Mouse (Mus musculus) MEL (cell line): Measurements from ENCODE around the gene Mettl3. TPM values are rescaled to one million over a fixed set of nuclear protein-coding genes. Genes with fewer than 3 reads are reported as not detected.

Experiments
- DNase-seq: peaks from one replicate; pipeline ENCODE4 v3.0.0; 2011; ENCODE audit warnings: low read depth, low spot score
- H3K27ac ChIP-seq: 2 replicates; pipeline ENCODE4 v1.5.1; 2012; ENCODE audit warnings: low read depth, mild to moderate bottlenecking, control low read depth, low read length, moderate library complexity; ENCODE audit not compliant: control insufficient read depth
- H3K27me3 ChIP-seq, 2 experiments: fragments of 150-350 bp in 1 of 2; sonication (generic) in 1 of 2; 2 replicates each; pipeline ENCODE4 v1.6.1; 2012; ENCODE audit warnings: low read length in 2 of 2, mild to moderate bottlenecking in 2 of 2, improper control_type of control experiment in 1 of 2, moderate library complexity in 1 of 2; ENCODE audit not compliant: insufficient read depth in 2 of 2, control insufficient read depth in 1 of 2
- H3K36me3 ChIP-seq, 2 experiments: 2 replicates each; pipeline ENCODE4 v1.6.1; 2012 to 2014; ENCODE audit warnings: low read length in 2 of 2, improper control_type of control experiment in 1 of 2, inconsistent platforms in 1 of 2, mild to moderate bottlenecking in 1 of 2; ENCODE audit not compliant: insufficient read depth in 2 of 2, control insufficient read depth in 1 of 2
- H3K4me1 ChIP-seq, 2 experiments: fragments of 150-350 bp in 1 of 2; sonication (generic) in 1 of 2; 2 replicates each; pipeline ENCODE4 v1.6.1; 2012; ENCODE audit warnings: low read length in 2 of 2, improper control_type of control experiment in 1 of 2, mild to moderate bottlenecking in 1 of 2; ENCODE audit not compliant: insufficient read depth in 2 of 2, control insufficient read depth in 1 of 2
- H3K4me3 ChIP-seq, 2 experiments: fragments of 150-350 bp in 1 of 2; sonication (generic) in 1 of 2; 2 replicates each; pipeline ENCODE4 v1.5.1; 2012; ENCODE audit warnings: low read depth in 2 of 2, low read length in 2 of 2, mild to moderate bottlenecking in 2 of 2, moderate library complexity in 2 of 2, control low read depth in 1 of 2, improper control_type of control experiment in 1 of 2; ENCODE audit not compliant: control insufficient read depth in 1 of 2, insufficient read depth in 1 of 2
- H3K79me2 ChIP-seq: 2 replicates; pipeline ENCODE4 v1.6.1; 2012; ENCODE audit warnings: mild to moderate bottlenecking, low read length, moderate library complexity; ENCODE audit not compliant: control insufficient read depth, poor library complexity, insufficient read depth
- H3K9ac ChIP-seq: 2 replicates; pipeline ENCODE4 v1.6.1; 2012; ENCODE audit warnings: low read depth, mild to moderate bottlenecking, control low read depth, low read length, moderate library complexity; ENCODE audit not compliant: control insufficient read depth, poor library complexity, severe bottlenecking
- H3K9me3 ChIP-seq: fragments of 150-350 bp; sonication (generic); replicated peaks from 2 replicates; pipeline ENCODE4 v1.6.1; 2012; ENCODE audit warnings: mild to moderate bottlenecking, low read length, improper control_type of control experiment, moderate library complexity; ENCODE audit not compliant: insufficient read depth
- BHLHE40 ChIP-seq: IDR thresholded peaks from 2 replicates; pipeline ENCODE4 v1.6.1; 2012; ENCODE audit warnings: low read depth, mild to moderate bottlenecking, inconsistent platforms, low read length, improper control_type of control experiment, borderline replicate concordance
- CHD2 ChIP-seq: IDR thresholded peaks from 2 replicates; pipeline ENCODE4 v1.6.1; 2011; ENCODE audit warnings: low read length, improper control_type of control experiment
- CTCF ChIP-seq, 3 experiments: IDR thresholded peaks in 2 of 3; conservative IDR thresholded peaks in 1 of 3; 2 replicates each; pipeline ENCODE4 v1.5.1; 2011 to 2012; ENCODE audit warnings: low read length in 3 of 3, low read depth in 2 of 3, mild to moderate bottlenecking in 2 of 3, improper control_type of control experiment in 1 of 3, inconsistent platforms in 1 of 3, mixed read lengths in 1 of 3, moderate library complexity in 1 of 3; ENCODE audit not compliant: control insufficient read depth in 1 of 3, insufficient read depth in 1 of 3, poor library complexity in 1 of 3, severe bottlenecking in 1 of 3
- E2F4 ChIP-seq: IDR thresholded peaks from 2 replicates; pipeline ENCODE4 v1.6.1; 2011; ENCODE audit warnings: low read depth, low read length, improper control_type of control experiment, borderline replicate concordance
- ELF1 ChIP-seq: IDR thresholded peaks from 2 replicates; pipeline ENCODE4 v1.6.1; 2014; ENCODE audit warnings: low read depth, mild to moderate bottlenecking, inconsistent platforms, low read length, improper control_type of control experiment, moderate library complexity
- EP300 ChIP-seq, 2 experiments: IDR thresholded peaks; 2 replicates each; pipeline ENCODE4 v1.6.1; 2011; ENCODE audit warnings: improper control_type of control experiment in 2 of 2, low read length in 2 of 2, low read depth in 1 of 2, mild to moderate bottlenecking in 1 of 2
- GABPA ChIP-seq: IDR thresholded peaks from 2 replicates; pipeline ENCODE4 v1.6.1; 2012; ENCODE audit warnings: low read depth, mild to moderate bottlenecking, inconsistent platforms, low read length, improper control_type of control experiment, moderate library complexity
- HCFC1 ChIP-seq: IDR thresholded peaks from 2 replicates; pipeline ENCODE4 v1.6.1; 2012; ENCODE audit warnings: low read depth, mild to moderate bottlenecking, inconsistent platforms, low read length, improper control_type of control experiment, moderate library complexity
- JUND ChIP-seq: IDR thresholded peaks from 2 replicates; pipeline ENCODE4 v1.6.1; 2011; ENCODE audit warnings: low read depth, mild to moderate bottlenecking, improper control_type of control experiment, low read length
- KAT2A ChIP-seq: conservative IDR thresholded peaks from 2 replicates; pipeline ENCODE4 v1.6.1; 2012; ENCODE audit warnings: low read depth, low read length, improper control_type of control experiment, inconsistent platforms
- MAX ChIP-seq: IDR thresholded peaks from 2 replicates; pipeline ENCODE4 v1.6.1; 2011; ENCODE audit warnings: low read length, improper control_type of control experiment
- MAZ ChIP-seq: IDR thresholded peaks from 2 replicates; pipeline ENCODE4 v1.6.1; 2012; ENCODE audit warnings: low read depth, mild to moderate bottlenecking, inconsistent platforms, low read length, improper control_type of control experiment
- MXI1 ChIP-seq: IDR thresholded peaks from 2 replicates; pipeline ENCODE4 v1.6.1; 2011; ENCODE audit warnings: mild to moderate bottlenecking, low read depth, low read length, improper control_type of control experiment
- MYC ChIP-seq: IDR thresholded peaks from 2 replicates; pipeline ENCODE4 v1.6.1; 2011; ENCODE audit warnings: low read depth, mild to moderate bottlenecking, low read length, improper control_type of control experiment, moderate library complexity
- NELFE ChIP-seq: IDR thresholded peaks from 2 replicates; pipeline ENCODE4 v1.6.1; 2011; ENCODE audit warnings: low read depth, low read length, improper control_type of control experiment
- NRF1 ChIP-seq: IDR thresholded peaks from 2 replicates; pipeline ENCODE4 v1.6.1; 2014; ENCODE audit warnings: low read depth, mild to moderate bottlenecking, inconsistent platforms, low read length, improper control_type of control experiment, moderate library complexity; ENCODE audit not compliant: poor library complexity, insufficient read depth, severe bottlenecking
- POLR2A ChIP-seq, 2 experiments: IDR thresholded peaks; 2 replicates each; pipeline ENCODE4 v1.6.1; 2011 to 2012; ENCODE audit warnings: low read length in 2 of 2, mild to moderate bottlenecking in 2 of 2, control low read depth in 1 of 2, improper control_type of control experiment in 1 of 2, low read depth in 1 of 2, moderate library complexity in 1 of 2; ENCODE audit not compliant: control insufficient read depth in 1 of 2, insufficient read depth in 1 of 2, poor library complexity in 1 of 2
- POLR2AphosphoS5 ChIP-seq: IDR thresholded peaks from 2 replicates; pipeline ENCODE4 v1.6.1; 2012; ENCODE audit warnings: low read depth, borderline replicate concordance, mild to moderate bottlenecking, inconsistent platforms, low read length, moderate library complexity, mixed read lengths
- RAD21 ChIP-seq: IDR thresholded peaks from 2 replicates; pipeline ENCODE4 v1.6.1; 2011; ENCODE audit warnings: mild to moderate bottlenecking, low read depth, low read length, improper control_type of control experiment
- RCOR1 ChIP-seq: IDR thresholded peaks from 2 replicates; pipeline ENCODE4 v1.6.1; 2012; ENCODE audit warnings: low read depth, mild to moderate bottlenecking, inconsistent platforms, low read length, improper control_type of control experiment
- SIN3A ChIP-seq: IDR thresholded peaks from 2 replicates; pipeline ENCODE4 v1.6.1; 2012; ENCODE audit warnings: low read length, improper control_type of control experiment, inconsistent platforms
- SMC3 ChIP-seq: IDR thresholded peaks from 2 replicates; pipeline ENCODE4 v1.6.1; 2011; ENCODE audit warnings: low read depth, low read length, improper control_type of control experiment
- TAL1 ChIP-seq: IDR thresholded peaks from 2 replicates; pipeline ENCODE4 v1.6.1; 2012; ENCODE audit warnings: mild to moderate bottlenecking, inconsistent platforms, low read length, moderate library complexity, mixed read lengths
- TBP ChIP-seq: IDR thresholded peaks from 2 replicates; pipeline ENCODE4 v1.8.0; 2011; ENCODE audit warnings: low read depth, low read length, improper control_type of control experiment
- TCF12 ChIP-seq: IDR thresholded peaks from 2 replicates; pipeline ENCODE4 v1.6.1; 2014; ENCODE audit warnings: low read depth, mild to moderate bottlenecking, inconsistent platforms, low read length, improper control_type of control experiment, moderate library complexity
- UBTF ChIP-seq: IDR thresholded peaks from 2 replicates; pipeline ENCODE4 v1.6.1; 2012; ENCODE audit warnings: low read depth, mild to moderate bottlenecking, inconsistent platforms, low read length, improper control_type of control experiment, moderate library complexity, borderline replicate concordance; ENCODE audit not compliant: insufficient read depth
- USF1 ChIP-seq: IDR thresholded peaks from 2 replicates; pipeline ENCODE4 v1.6.1; 2014; ENCODE audit warnings: low read depth, mild to moderate bottlenecking, inconsistent platforms, low read length, improper control_type of control experiment, moderate library complexity
- USF2 ChIP-seq, 2 experiments: IDR thresholded peaks; 2 replicates each; pipeline ENCODE4 v1.6.1; 2011 to 2012; ENCODE audit warnings: improper control_type of control experiment in 2 of 2, low read length in 2 of 2, borderline replicate concordance in 1 of 2, inconsistent platforms in 1 of 2, low read depth in 1 of 2, mild to moderate bottlenecking in 1 of 2; ENCODE audit not compliant: insufficient read depth in 1 of 2
- ZC3H11A ChIP-seq: IDR thresholded peaks from 2 replicates; pipeline ENCODE4 v1.6.1; 2012; ENCODE audit warnings: low read depth, mild to moderate bottlenecking, inconsistent platforms, low read length, improper control_type of control experiment
- ZKSCAN1 ChIP-seq: IDR thresholded peaks from 2 replicates; pipeline ENCODE4 v1.6.1; 2012; ENCODE audit warnings: low read depth, mild to moderate bottlenecking, inconsistent platforms, low read length, improper control_type of control experiment, moderate library complexity
- polyA plus RNA-seq, 2 experiments: library from polyadenylated mRNA; stranded (reverse) in 1 of 2; unstranded in 1 of 2; fragments of >175 nt in 1 of 2; fragments of >200 nt in 1 of 2; gene quantifications; 2 replicates each; pipeline versions ENCODE4 v1.2.1 to v1.2.4; 2012; ENCODE audit warnings: low replicate concordance in 2 of 2, low read depth in 1 of 2; ENCODE audit not compliant: insufficient read length in 2 of 2, insufficient read depth in 1 of 2, missing spikeins in 1 of 2
- total RNA-seq: library from RNA; depleted of rRNA; stranded (reverse); fragments of 300-350 nt; gene quantifications from 2 replicates; pipeline ENCODE4 v1.2.3, GENCODE M21; 2012

The Mettl3 gene
- total and polyA plus RNA-seq, 3 experiments = 49.8 to 50.7 TPM; not detected in 1

GRCm38 (mm10) chr14:52339512-52339852 lies 34.6 kb upstream of the Mettl3 start:
- no peaks in the 10 kb centered on the region for H3K9me3 ChIP-seq
- TF ChIP-seq NELFE = no peak
- no peak for TF ChIP-seq TBP
- no peak for TF ChIP-seq USF2 (IDR thresholded peaks at IDR 0.05; ENCODE audit: borderline replicate concordance in 1 of 2, insufficient read depth in 1 of 2, low read depth in 1 of 2, low read length in 2 of 2)
- no peak for TF ChIP-seq BHLHE40
- no peak for TF ChIP-seq NRF1
- TF ChIP-seq EP300 (IDR thresholded peaks at IDR 0.05; ENCODE audit: low read depth in 1 of 2, low read length in 2 of 2) = no peak
- TF ChIP-seq, all 39 proteins: peak for 0
- Histone ChIP-seq H3K9ac (no peak overlapping the region), H3K27ac (no peak overlapping the region), H3K79me2 (no peaks in the 10 kb centered on the region), H3K27me3 (peaks cover 2 to 3% of the 10 kb centered on the region in 2 experiments; a peak in 3 of 4 replicates), H3K4me3 (no peak overlapping the region), H3K36me3 (no peaks in the 10 kb centered on the region; a peak in 1 of 4 replicates), H3K4me1 (peaks cover 0 to 4% of the 10 kb centered on the region in 2 experiments; a peak in 1 of 4 replicates)
- no peak for DNase-seq

- peak overlapping the region; percentile 10 to 37; a peak in 3 of 4 replicates for H3K4me3 ChIP-seq
- no peaks in the 10 kb centered on the region for H3K79me2 ChIP-seq
- peaks cover 0 to 3% of the 10 kb centered on the region in 2 experiments; a peak in 1 of 4 replicates for H3K4me1 ChIP-seq
- no peak for TF ChIP-seq TAL1
- no peak for TF ChIP-seq TCF12
- TF ChIP-seq MXI1 = no peak
- TF ChIP-seq SIN3A = peak; percentile 51
- peak; percentile 95 for TF ChIP-seq RAD21
- TF ChIP-seq ELF1 = no peak
- TF ChIP-seq KAT2A = no peak
- TF ChIP-seq BHLHE40 = no peak
- no peak for TF ChIP-seq GABPA
- TF ChIP-seq USF1 = no peak
- TF ChIP-seq POLR2AphosphoS5 = no peak
- no peak for TF ChIP-seq RCOR1
- TF ChIP-seq UBTF = no peak
- no peak for TF ChIP-seq E2F4
- peak; percentile 94 for TF ChIP-seq ZC3H11A
- no peak for TF ChIP-seq ZKSCAN1
- no peak for TF ChIP-seq CHD2
- TF ChIP-seq EP300 (IDR thresholded peaks at IDR 0.05; ENCODE audit: low read depth in 1 of 2, low read length in 2 of 2) = no peak
- TF ChIP-seq MAZ = no peak
- TF ChIP-seq MAX = no peak
- TF ChIP-seq CTCF (IDR thresholded peaks at IDR 0.05 in 2 of 3, conservative IDR thresholded peaks at IDR 0.05 in 1 of 3; ENCODE audit: control insufficient read depth in 1 of 3, insufficient read depth in 1 of 3, low read depth in 2 of 3, low read length in 3 of 3, poor library complexity in 1 of 3, severe bottlenecking in 1 of 3) = peak; percentile 78 to 95 (median 78)
- no peak for TF ChIP-seq POLR2A (IDR thresholded peaks at IDR 0.05; ENCODE audit: control insufficient read depth in 1 of 2, insufficient read depth in 1 of 2, low read depth in 1 of 2, low read length in 2 of 2, poor library complexity in 1 of 2)
- TF ChIP-seq SMC3 = peak; percentile 95
- no peak for TF ChIP-seq HCFC1
- 0 out of 2 replicates have a peak, but pooled peaks have one; percentile 17 for TF ChIP-seq MYC
- TF ChIP-seq NRF1 = no peak
- TF ChIP-seq JUND = peak; percentile 46; the same call in 1 of the 2 replicates
- no peak overlapping the region for H3K9ac ChIP-seq
- peak; percentile 86 for DNase-seq
- H3K27me3 ChIP-seq = peaks cover 3% of the 10 kb centered on the region in 2 experiments; a peak in 3 of 4 replicates
- no peak overlapping the region for H3K27ac ChIP-seq
- no peaks in the 10 kb centered on the region; a peak in 1 of 4 replicates for H3K36me3 ChIP-seq
- H3K9me3 ChIP-seq = no peaks in the 10 kb centered on the region
Measured at GRCm38 (mm10) chr14:52338751-52339511, 34.0 kb upstream of the Mettl3 start.
